Mouse (Mus musculus): Measurements from ENCODE around the gene Olfr364-ps1.

Gene Olfr364-ps1
- long read RNA-seq, experiment 1 = 0 reads
- long read RNA-seq, experiment 2 = 0 reads

DNA sequence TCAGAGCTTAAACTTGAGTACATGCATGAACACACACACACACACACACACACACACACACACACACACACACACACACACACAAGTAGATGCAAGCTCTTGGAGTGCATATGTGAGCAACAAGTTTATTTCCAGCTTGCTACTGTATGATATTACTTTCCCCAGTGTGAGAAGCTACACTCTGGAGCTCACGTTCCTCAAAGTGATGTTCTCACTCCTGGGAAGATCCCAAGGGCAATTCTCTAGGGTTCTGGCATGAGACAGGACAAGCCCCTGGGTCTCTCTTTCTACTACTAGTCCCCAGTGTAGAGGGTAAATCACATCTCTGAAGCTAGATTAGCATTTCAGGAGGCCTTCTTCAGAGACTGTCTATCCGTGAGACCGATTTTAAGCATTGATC is at the start of gene Olfr364-ps1:
Olfr364-ps1 (plus strand) TSS at position 301 of the 400 bp plus-strand sequence.
- intact Hi-C loops (cut with DNase I) = no loop called here

DNA sequence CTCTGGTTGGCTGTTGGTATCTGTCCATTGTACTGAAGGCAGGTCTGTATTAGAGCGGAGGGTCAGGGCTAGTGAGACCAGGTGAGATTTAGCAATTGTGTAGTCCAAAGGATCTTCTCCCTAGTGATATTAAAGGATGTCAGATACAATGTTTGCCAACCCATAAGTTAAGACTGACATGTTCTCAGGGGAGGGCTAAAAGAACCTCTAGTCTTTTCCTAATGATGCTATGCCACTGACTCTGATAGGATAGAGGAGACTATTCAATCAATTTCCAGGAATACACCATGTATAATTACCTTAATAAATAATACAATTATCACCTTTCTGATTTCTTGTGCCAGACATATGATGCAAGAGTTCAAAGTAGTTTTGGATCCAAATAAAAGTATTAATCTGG is 21.3 kb upstream of the Olfr364-ps1 start, which contains the start of gene Olfr362:
Olfr362 (minus strand) TSS at position 101 of the 400 bp plus-strand sequence.
- intact Hi-C loops (cut with DNase I) = no loop called here

DNA sequence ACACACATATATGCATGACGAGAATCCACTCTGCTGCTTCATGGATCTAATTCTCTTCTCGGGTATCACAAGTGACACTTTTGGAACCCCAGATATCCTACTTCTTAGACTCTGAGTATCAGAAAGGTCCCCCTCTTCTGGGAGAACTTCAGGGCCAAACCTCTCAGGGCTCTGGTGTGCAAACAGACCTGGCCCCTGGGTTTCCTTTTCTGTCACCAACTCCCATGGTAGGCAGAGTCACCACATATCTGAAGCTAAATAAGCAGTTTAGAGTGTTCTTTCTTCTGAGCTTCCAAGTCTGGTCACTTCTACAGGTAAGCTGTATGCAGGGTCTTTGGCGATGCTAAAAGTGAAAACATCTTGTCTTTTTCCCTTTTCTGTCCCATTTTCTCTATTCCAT is 48.8 kb downstream of the Olfr364-ps1 start, which contains the start of gene Olfr365:
Olfr365 (plus strand) TSS at position 301 of the 400 bp plus-strand sequence.
- intact Hi-C loops (cut with DNase I) = no loop called here

Data from adrenal gland (tissue).